In the genomic region with DNA sequence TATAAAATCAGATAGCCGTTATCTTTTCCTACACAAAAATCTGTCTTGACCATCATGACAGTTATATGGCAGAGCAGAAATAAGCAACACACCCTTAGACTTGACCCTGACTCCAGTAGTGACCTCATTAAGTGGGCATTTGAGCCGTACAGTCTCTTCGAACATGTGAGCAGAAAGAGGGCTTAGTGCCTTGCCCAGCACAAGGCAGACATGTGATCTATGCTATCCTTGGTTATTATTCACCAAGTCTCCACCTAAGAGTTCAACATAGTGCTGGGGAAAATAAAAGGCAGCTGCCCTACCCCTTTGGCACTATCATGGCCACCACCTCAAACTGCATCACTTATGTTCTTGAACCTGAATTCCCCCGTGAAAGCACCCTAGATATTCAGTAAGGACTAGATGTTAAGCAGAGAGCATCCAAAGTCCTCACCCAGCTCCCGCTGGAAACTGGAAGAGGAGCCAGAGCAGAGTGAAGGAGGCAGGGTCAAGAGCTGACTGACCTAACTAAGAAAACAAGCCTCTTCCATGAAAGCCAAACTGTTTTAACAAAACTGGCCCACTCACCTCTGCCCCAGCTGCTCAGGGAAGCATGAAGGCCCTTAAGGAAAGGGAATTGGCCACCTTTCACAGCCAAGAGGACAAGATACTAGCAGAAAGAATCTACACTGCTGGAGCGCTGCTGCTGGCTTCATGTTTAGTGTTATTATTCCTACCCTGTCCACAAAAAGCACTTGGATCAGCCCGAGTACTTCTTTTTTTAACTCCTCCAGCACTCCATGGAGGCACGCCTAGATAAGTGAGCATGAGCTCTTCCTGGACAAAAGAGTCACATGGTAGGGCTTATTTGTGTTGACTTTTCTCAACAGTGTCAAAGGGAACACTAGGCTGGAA, we compare ENCODE assay signal across 13 mouse cellular contexts. TPM values are rescaled to one million over a fixed set of nuclear protein-coding genes. Genes with fewer than 3 reads are reported as not detected.
DNase-seq lines count a peak whose midpoint lies in the region; ATAC-seq and TF ChIP-seq lines count a peak whose summit lies in the region.
"Had no signal": no experiment of that assay in that cellular context is flagged by ENCODE, and none has a peak within 500 bp of the region (broad histone marks: within the 10 kb centered on the region; RNA-seq: fewer than 3 reads in every experiment).

No protein-coding gene starts in this region.

- DNase-seq in cerebellum, adult 9-11 months: no peak
- DNase-seq in adipocyte (ENCODE audit: low spot score): peak; percentile 55
- DNase-seq in heart, postnatal 0 days (ENCODE audit: low spot score): peak; percentile 41
- peak; percentile 48 for DNase-seq in kidney, postnatal 10 days
- DNase-seq in adrenal gland, postnatal 25 days: no peak
- no peak for DNase-seq in adrenal gland, adult 8-10 months
- no peak for DNase-seq in spleen, postnatal 36 days (ENCODE audit: low spot score in 2 of 2)
- DNase-seq: adrenal gland, adult 2 months; cerebellum, postnatal 25 days; thymus, postnatal 14 days had no signal

- peak overlapping the region; percentile 37 for H3K9ac ChIP-seq in heart, postnatal 0 days (replicated peaks; ENCODE audit: low read depth, low read length)

- peaks cover 43% of the 10 kb centered on the region for H3K4me1 ChIP-seq in heart, postnatal 0 days (ENCODE audit: control insufficient read depth, insufficient read depth)

- no peak for TF ChIP-seq CTCF in heart, postnatal 0 days (IDR thresholded peaks at IDR 0.05; ENCODE audit: low read depth)

- H3K4me2 ChIP-seq in heart, postnatal 0 days (ENCODE audit: low read depth, low read length): peak overlapping the region; percentile 42

- WGBS in heart, postnatal 0 days: 30% methylated on average over 8 of the region's 8 CpGs

- peak overlapping the region; percentile 92 for H3K27ac ChIP-seq in heart, postnatal 0 days (ENCODE audit: low read depth)

- no peaks in the 10 kb centered on the region for H3K9me3 ChIP-seq in heart, postnatal 0 days (replicated peaks; ENCODE audit: control insufficient read depth, low read length)

- no peaks in the 10 kb centered on the region for H3K36me3 ChIP-seq in heart, postnatal 0 days (replicated peaks; ENCODE audit: control insufficient read depth, insufficient read depth, low read length)
- H3K36me3 ChIP-seq: G1E had no signal

- TF ChIP-seq EP300 in heart, postnatal 0 days (IDR thresholded peaks at IDR 0.05; ENCODE audit: low read depth): no peak

- H3K27me3 ChIP-seq in heart, postnatal 0 days (ENCODE audit: control insufficient read depth, insufficient read depth, low read length): no peaks in the 10 kb centered on the region

- ATAC-seq in cerebellum, adult (ENCODE audit: insufficient number of reproducible peaks, low FRiP score, low TSS enrichment): peak; percentile 24; the same call in 1 of the 2 replicates
- ATAC-seq in heart, postnatal 0 days (ENCODE audit: insufficient read depth, low read depth): peak; percentile 83

- H3K4me3 ChIP-seq in heart, postnatal 0 days (ENCODE audit: low read depth, low read length): no peak overlapping the region
- H3K4me3 ChIP-seq: erythroblast, embryonic 14.5 days had no signal

RNA-seq across cellular contexts. Expression of a gene that starts 40.4 kb away (rescaled TPM):
- 39.4 and 41.0 TPM in 2 replicates for total RNA-seq in heart, postnatal 0 days (2014; rRNA removed; ENCODE audit: low replicate concordance)
- 5.9 and 6.0 TPM in 2 replicates for polyA plus RNA-seq in heart, postnatal 0 days (2015; fragmentation: Nextera tagmentation; extraction: Ambion mirVana)
- 25.3 and 30.3 TPM in 2 replicates for total RNA-seq in adrenal gland, postnatal 25 days (2021)
- total RNA-seq in adrenal gland, adult 8-10 months (2022): 10 to 100 TPM; 27.9 to 31.7 (median 29.1) TPM
- polyA plus RNA-seq: erythroblast, embryonic 14.5 days; G1E had no signal

Comparison
In these comparisons a context has a peak if more than half of its experiments do, and no peak if none do; other contexts are left out.
1. DNase-seq: peak in adipocyte (single experiment), heart, postnatal 0 days (single experiment) and kidney, postnatal 10 days (single experiment); none in cerebellum, adult 9-11 months (single experiment), adrenal gland, postnatal 25 days (single experiment), adrenal gland, adult 8-10 months (single experiment) and spleen, postnatal 36 days (0 of 2).